Mouse (Mus musculus): ENCODE results near the gene Mafg. TPM values are rescaled to one million over a fixed set of nuclear protein-coding genes. Genes with fewer than 3 reads are reported as not detected.

Gene Mafg
- polyA plus RNA-seq, 1 experiment from 2014 or later, result 42.7 TPM

DNA sequence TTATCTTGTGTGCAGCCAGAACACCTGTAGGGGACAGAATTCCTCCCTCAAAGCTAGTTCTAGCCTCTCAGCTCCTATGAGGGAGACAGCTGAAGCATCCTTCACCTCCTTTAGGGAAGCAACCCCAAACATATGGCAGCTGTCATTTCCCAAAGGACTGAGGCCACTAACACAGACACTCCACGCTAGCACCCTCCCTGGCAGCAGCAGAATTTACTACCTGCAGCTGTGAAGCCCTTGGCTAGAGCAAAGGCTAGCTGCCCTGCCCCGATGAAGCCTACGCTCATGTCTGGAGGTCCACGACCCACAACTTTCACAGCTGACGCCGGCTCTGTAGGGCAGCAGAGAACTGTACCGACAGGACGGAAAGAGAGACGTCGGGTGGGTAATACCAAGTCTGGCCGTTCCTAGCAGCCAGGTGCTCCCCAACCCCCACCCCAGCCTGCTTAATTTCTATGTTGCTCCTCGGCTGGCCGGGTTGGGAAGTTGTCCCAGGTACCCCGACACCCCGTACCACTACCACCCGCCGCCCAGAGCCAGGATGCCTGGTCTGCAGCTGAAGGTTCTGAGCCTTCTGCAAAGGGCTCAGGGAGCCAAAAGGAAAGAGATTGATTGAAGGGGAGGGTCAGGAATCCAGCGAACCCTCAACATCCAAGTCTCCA, 9.7 kb upstream of the Mafg start:
- no peaks in the 10 kb centered on the region for H3K9me3 ChIP-seq
- peak overlapping the region; percentile 95 for H3K4me2 ChIP-seq
- H3K9ac ChIP-seq, result peak overlapping the region; percentile 77
- peak overlapping the region; percentile 60 for H3K27ac ChIP-seq (replicated peaks)
- WGBS, result under 1% methylated on average over 18 of the region's 18 CpGs
- ATAC-seq (ENCODE audit: low FRiP score, low read depth), result peak; percentile 79
- H3K36me3 ChIP-seq, result no peaks in the 10 kb centered on the region
- H3K4me1 ChIP-seq (replicated peaks), result peaks cover 18% of the 10 kb centered on the region
- H3K4me3 ChIP-seq, result peak overlapping the region; percentile 59
- no peaks in the 10 kb centered on the region; the same call in 1 of the 2 replicates for H3K27me3 ChIP-seq

DNA sequence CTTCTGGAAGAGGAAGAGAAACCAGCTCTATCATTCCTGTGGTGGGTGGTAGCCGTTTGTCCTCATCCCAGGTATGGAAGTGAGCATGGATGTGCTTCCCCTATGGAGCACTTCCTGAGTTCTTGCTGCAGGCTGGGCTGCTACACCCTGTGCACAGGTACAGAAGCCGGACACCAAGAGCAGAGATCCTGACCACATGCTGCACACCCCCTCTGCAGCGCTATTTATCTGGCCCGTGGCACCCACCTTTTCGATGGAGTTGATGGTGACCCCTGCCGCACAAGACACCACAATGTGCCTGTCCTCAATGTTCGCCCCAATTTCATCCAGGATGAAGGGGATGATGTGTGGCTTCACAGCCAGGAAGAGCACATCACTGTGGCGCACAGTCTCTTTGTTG, 8.5 kb upstream of the Mafg start:
- H3K9ac ChIP-seq, result no peak overlapping the region

DNA sequence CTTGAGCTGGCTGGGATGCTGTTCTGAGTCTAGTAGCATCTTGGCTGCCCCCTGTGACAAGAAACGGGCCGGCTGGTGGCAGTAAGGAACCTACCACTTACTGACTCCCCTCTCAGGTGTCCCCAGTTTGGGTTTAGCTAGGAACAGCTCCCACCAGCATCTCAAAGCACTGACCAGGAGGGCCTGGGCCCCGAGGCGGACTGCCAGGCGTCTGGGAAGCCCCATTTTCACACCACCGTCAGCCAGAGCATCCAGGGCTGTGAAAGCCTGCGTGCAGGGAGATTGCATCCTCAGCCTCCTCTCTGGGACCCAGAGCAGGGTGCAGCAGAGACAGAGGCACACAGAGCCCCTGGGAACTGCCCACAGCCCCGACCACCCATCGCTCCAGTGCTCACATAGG, 7.9 kb upstream of the Mafg start:
- Histone ChIP-seq H3K36me3 (no peaks in the 10 kb centered on the region), H3K4me2 (no peak overlapping the region), H3K4me1 (replicated peaks) (peaks cover 14% of the 10 kb centered on the region), H3K27ac (replicated peaks) (no peak overlapping the region), H3K4me3 (no peak overlapping the region), H3K9me3 (no peaks in the 10 kb centered on the region), H3K9ac (no peak overlapping the region), H3K27me3 (no peaks in the 10 kb centered on the region)
- ATAC-seq (ENCODE audit: low FRiP score, low read depth), result no peak
- WGBS, result 65% methylated on average over 9 of the region's 9 CpGs

More for the DNA sequence above, 8.5 kb upstream of the Mafg start:
- Histone ChIP-seq H3K4me1 (replicated peaks) (peaks cover 14% of the 10 kb centered on the region), H3K27ac (replicated peaks) (no peak overlapping the region), H3K4me3 (no peak overlapping the region), H3K36me3 (no peaks in the 10 kb centered on the region), H3K9me3 (no peaks in the 10 kb centered on the region), H3K4me2 (no peak overlapping the region), H3K27me3 (no peaks in the 10 kb centered on the region; the same call in 1 of the 2 replicates)
- WGBS, result 92% methylated on average over 8 of the region's 8 CpGs
- ATAC-seq (ENCODE audit: low FRiP score, low read depth), result no peak

DNA sequence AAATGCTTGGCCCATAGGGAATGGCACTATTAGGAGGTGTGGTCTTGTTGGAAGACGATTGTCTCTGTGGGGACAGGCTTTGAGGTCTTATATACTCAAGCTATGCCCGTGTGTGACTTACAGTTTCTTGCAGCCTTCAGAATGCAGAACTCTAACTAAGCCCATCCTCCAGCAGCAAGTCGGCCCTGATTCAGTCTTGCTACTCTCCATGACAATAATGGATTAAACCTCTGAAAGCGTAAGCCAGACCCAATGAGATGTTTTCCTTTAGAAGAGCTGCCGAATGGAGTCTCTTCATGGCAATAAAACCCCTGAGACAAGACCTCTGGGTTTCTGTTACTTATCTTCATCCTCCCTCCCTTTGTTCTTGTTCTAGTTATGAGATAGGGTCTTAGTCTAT, 1.4 kb upstream of the Mafg start:
- 76% methylated on average over 5 of the region's 5 CpGs for WGBS

DNA sequence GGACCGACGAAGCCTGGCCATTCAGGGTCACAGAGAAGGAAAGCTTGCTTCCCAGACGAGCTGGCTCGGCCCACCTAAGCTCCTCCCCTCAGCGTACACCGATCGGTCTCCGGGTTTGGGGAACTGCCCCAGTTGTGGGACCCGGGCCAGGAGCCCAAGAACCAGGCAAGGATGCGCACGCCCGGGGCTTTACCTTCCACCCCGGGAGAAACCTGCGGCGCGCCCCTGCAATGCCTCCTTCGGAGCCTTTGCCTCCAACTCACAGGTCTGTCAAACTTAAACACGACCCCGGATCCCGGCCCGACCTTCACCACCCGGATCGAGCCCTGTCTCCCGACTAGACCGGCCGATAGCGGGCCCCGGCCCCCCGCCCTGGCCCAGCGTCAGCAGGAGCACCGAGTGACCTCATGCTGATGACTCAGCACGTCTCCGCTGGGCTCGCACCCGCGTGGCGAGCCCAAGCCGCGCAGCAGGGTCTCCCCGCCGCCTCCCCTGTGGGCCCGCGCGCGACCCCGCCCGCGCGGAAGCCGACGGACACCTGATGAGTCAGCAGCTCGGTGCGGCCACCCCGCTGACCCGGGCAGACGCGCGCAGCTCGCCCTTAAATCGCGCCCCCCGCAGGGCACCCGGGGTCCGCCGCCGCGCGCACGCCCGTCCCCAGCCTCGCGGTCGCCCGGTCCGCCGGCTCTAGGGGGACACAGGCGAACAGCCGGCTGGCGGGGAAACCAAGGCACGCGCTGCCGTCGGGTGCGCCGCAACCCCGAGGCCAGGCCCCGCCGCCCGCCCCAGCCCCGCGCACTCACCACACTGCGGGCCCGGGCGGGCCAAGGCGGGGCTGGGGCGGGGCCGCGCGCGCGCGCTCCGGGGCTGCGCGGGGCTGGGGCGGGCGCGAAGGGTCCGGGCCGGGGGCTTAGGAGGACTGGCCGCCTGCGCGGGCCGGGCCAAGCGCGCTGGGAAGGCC, 561 bp downstream of the Mafg start:
- H3K4me3 ChIP-seq, result peak overlapping the region; percentile 77
- peaks cover 39% of the 10 kb centered on the region for H3K4me1 ChIP-seq (replicated peaks)
- H3K9ac ChIP-seq, result peak overlapping the region; percentile 78
- peaks cover 9% of the 10 kb centered on the region for H3K36me3 ChIP-seq
- ATAC-seq (ENCODE audit: low FRiP score, low read depth), result peak; percentile 80
- peak overlapping the region; percentile 87 for H3K4me2 ChIP-seq
- no peaks in the 10 kb centered on the region for H3K9me3 ChIP-seq
- H3K27me3 ChIP-seq, result no peaks in the 10 kb centered on the region
- H3K27ac ChIP-seq (replicated peaks), result peak overlapping the region; percentile 87
- WGBS, result under 1% methylated on average over 108 of the region's 116 CpGs

More for the DNA sequence above, 1.4 kb upstream of the Mafg start:
- H3K36me3 ChIP-seq, result no peaks in the 10 kb centered on the region
- H3K9ac ChIP-seq, result no peak overlapping the region
- no peaks in the 10 kb centered on the region for H3K9me3 ChIP-seq
- ATAC-seq (ENCODE audit: low FRiP score, low read depth), result no peak
- no peak overlapping the region for H3K4me2 ChIP-seq
- peaks cover 32% of the 10 kb centered on the region for H3K4me1 ChIP-seq (replicated peaks)
- H3K27me3 ChIP-seq, result no peaks in the 10 kb centered on the region
- H3K27ac ChIP-seq (replicated peaks), result no peak overlapping the region
- H3K4me3 ChIP-seq, result no peak overlapping the region

DNA sequence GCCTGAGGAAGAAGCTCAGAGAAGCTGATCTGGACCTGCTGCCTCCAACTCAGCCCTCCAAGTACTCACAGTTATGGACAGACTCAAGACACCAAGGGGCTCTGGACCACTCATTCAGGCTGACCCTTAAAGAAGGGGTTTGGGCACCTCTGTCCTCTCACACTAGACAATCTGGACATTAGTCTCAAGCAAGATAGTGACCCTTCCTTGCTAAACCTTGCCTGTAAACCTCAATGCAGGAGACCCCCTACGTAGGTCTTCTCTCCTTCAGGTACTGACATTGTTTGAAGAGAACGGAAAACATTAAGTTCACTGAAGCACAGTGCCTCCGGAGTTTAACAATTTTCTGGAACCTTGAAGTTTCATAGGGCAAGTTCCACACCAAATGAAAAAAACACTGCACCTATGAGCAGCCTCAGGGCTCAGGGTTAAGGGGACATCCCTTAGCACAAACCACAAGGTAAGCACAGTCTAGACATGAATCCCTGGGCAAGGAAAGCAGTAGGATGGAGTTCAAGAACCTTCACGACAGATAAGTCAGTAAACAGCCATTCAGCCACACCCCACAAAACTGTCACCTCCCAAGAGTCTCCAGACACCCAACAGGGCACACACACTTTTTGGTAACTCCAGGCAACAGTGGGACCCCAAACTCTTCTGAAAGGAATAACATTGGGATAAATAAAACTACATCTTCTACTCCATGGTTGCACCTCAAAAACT, 1.5 kb downstream of the Mafg start:
- Histone ChIP-seq H3K9ac (peak overlapping the region; percentile 78), H3K4me2 (peak overlapping the region; percentile 87), H3K4me3 (peak overlapping the region; percentile 77), H3K27me3 (no peaks in the 10 kb centered on the region), H3K9me3 (no peaks in the 10 kb centered on the region), H3K27ac (replicated peaks) (0 out of 2 replicates have a peak overlapping the region, but pooled peaks have one; percentile 87), H3K36me3 (peaks cover 13% of the 10 kb centered on the region), H3K4me1 (replicated peaks) (peaks cover 39% of the 10 kb centered on the region)
- WGBS, result 57% methylated on average over 4 of the region's 4 CpGs
- no peak for ATAC-seq (ENCODE audit: low FRiP score, low read depth)

DNA sequence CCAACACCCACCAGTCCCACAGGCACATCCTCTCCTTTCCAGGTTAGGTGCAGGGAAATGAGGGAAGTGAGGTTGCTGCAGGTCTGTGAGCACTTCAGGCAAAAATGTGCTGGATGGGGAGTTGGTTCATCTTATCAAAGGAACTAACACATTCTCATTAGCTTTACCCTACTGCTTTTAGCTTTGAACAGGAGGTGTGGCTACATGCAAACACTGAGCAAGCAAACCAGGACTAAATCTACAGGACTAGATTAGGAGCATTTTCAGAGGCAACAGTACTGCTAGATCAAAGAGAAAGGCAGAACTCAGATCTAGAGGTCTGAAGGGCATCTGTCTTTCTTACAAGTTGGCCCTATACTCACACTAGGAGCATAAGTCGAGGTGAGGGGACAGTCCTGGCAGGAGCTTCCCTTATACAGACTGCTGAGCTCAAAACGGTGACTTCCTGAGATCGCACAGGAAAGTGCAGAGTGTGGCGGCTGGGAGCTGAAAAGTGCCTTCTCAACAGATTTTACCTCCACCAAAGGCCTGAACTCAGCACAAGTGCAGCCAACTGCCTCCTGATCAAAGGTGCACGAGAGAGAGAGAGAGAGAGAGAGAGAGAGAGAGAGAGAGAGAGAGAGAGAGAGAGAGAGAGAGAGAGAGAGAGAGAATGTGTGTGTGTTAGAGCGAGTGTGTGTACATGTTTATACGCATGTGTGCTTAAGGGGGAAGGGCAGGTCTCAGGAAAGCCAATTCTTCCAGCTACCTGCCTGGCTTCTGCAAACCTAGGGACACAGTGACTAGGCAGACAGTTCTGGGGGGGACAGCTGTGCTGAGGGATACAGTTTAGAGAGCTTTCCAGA, 2.3 kb downstream of the Mafg start:
- Histone ChIP-seq H3K27ac (replicated peaks) (peak overlapping the region; percentile 63; the same call in 1 of the 2 replicates), H3K27me3 (no peaks in the 10 kb centered on the region), H3K9me3 (no peaks in the 10 kb centered on the region), H3K36me3 (peaks cover 13% of the 10 kb centered on the region), H3K4me2 (peak overlapping the region; percentile 87), H3K4me3 (peak overlapping the region; percentile 77; the same call in 1 of the 2 replicates), H3K4me1 (replicated peaks) (peaks cover 39% of the 10 kb centered on the region), H3K9ac (peak overlapping the region; percentile 29; the same call in 1 of the 2 replicates)
- no peak for ATAC-seq (ENCODE audit: low FRiP score, low read depth)
- WGBS, result 37% methylated on average over 7 of the region's 7 CpGs

DNA sequence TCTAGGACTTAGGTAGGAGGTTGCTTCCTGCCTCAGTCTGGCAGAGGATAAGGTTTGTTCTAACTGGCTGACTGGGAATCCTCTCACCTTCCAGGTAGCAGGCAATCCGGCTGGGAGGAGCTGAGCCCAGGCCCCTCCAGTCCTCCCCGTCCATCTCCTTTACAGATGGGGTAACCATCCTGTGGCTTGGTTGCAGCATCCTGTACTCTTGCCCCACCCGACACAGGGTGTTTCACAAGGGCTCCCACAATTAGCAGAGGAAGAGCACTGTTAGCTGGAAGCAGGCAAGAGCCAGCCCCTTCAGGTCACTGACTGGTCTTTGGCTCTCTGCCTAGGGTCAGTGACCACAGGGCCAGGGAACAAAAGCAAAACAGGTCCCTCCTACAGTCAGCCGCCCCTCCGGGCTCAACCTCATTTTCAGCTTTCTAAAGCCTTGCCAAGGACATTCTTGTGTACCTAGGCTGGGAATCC, 3.0 kb downstream of the Mafg start:
- Histone ChIP-seq H3K4me3 (peak overlapping the region; percentile 3; the same call in 1 of the 2 replicates), H3K9ac (peak overlapping the region; percentile 29; the same call in 1 of the 2 replicates), H3K36me3 (peaks cover 13% of the 10 kb centered on the region), H3K27me3 (no peaks in the 10 kb centered on the region), H3K4me2 (peak overlapping the region; percentile 87), H3K27ac (replicated peaks) (peak overlapping the region; percentile 63), H3K9me3 (no peaks in the 10 kb centered on the region), H3K4me1 (replicated peaks) (peaks cover 45% of the 10 kb centered on the region)
- no peak for ATAC-seq (ENCODE audit: low FRiP score, low read depth)
- WGBS, result 43% methylated on average over 5 of the region's 5 CpGs

DNA sequence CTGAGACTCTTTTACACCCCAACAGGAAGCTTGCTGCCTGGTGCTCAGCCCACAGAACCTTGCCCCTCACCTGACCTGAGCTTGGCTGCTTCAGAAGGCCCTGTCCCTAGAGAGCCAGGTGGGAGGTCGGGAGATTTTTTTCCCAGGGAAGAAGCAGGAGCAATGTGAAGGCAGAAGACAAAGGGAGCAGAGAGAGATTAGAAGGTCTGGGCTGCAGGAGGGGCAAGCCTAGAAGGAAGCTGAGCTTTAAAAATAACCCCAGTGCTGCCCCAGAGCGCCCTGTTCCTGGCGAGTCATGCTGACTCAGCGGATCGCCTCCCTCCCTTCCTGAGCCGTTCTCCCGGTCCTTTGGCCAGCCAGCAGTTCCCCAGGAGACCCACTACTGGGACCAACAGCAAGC, 3.5 kb downstream of the Mafg start:
- ATAC-seq (ENCODE audit: low FRiP score, low read depth), result no peak
- H3K36me3 ChIP-seq, result peaks cover 13% of the 10 kb centered on the region
- H3K9ac ChIP-seq, result peak overlapping the region; percentile 29; the same call in 1 of the 2 replicates
- peak overlapping the region; percentile 87; the same call in 1 of the 2 replicates for H3K4me2 ChIP-seq
- peaks cover 50% of the 10 kb centered on the region for H3K4me1 ChIP-seq (replicated peaks)
- H3K27ac ChIP-seq (replicated peaks), result peak overlapping the region; percentile 63
- WGBS, result 42% methylated on average over 7 of the region's 7 CpGs
- H3K27me3 ChIP-seq, result no peaks in the 10 kb centered on the region
- no peak overlapping the region for H3K4me3 ChIP-seq
- no peaks in the 10 kb centered on the region for H3K9me3 ChIP-seq

DNA sequence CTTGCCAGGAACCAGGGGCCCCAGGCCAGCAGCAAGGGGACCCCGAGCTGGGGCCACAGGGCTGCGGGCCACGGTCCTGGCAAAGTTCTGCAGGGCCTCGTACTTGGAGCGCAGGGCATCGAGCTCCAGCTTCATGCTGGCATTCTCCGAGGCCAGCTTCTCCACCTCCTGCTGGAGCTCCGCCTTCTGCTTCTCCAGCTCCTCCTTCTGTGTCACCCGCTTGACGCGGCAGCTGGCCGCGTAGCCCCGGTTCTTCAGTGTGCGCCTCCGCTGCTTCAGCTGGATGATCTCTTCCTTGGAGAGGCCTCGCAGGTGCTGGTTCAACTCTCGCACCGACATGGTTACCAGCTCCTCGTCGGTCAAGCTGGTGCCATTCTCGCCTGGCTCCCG, 4.1 kb downstream of the Mafg start:
- Histone ChIP-seq H3K9ac (no peak overlapping the region), H3K4me1 (replicated peaks) (peaks cover 50% of the 10 kb centered on the region), H3K27me3 (no peaks in the 10 kb centered on the region), H3K4me3 (no peak overlapping the region), H3K27ac (replicated peaks) (no peak overlapping the region), H3K4me2 (no peak overlapping the region), H3K36me3 (peaks cover 13% of the 10 kb centered on the region), H3K9me3 (no peaks in the 10 kb centered on the region)
- ATAC-seq (ENCODE audit: low FRiP score, low read depth), result no peak
- 73% methylated on average over 23 of the region's 23 CpGs for WGBS

All from hindbrain, embryonic 15.5 days (tissue).